Mouse (Mus musculus): ENCODE data around the gene Fmo4. TPM values are rescaled to one million over a fixed set of nuclear protein-coding genes. Genes with fewer than 3 reads are reported as not detected.

Gene Fmo4
- not detected in 2 replicates for total RNA-seq (2015; ENCODE audit: low replicate concordance)
- total RNA-seq (2017; ENCODE audit: low replicate concordance), result not detected in 2 replicates

- ATAC-seq (replicated peaks; ENCODE audit: low FRiP score, poor library complexity, severe bottlenecking), result no peak
These were observed at the start of gene Fmo4 for GRCm38 (mm10) chr1:162813836-162814156. TSS of gene Fmo4 (minus strand) at chr1:162813972.

DNA sequence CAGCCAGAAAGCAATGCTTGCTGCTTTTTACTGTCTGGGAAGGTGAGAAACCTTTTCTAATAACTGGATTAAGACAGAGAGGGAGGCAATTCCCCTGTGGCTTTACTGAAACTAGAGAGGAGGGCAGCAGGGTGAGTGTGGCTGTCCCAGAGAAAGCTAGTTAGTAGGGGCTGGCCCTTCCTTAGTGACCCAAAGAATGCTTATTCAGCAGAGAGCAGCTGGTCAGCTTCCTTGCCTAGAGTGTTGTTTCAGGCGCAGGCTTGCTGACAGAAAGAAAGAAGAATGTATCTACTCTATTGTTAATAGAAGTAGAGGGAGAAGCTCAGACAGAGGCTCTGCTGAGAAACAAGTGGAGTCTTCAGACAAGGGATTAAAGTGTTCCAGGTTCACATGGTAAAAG is 48.6 kb upstream of the Fmo4 start:
- ATAC-seq (replicated peaks; ENCODE audit: low FRiP score, poor library complexity, severe bottlenecking), result no peak

DNA sequence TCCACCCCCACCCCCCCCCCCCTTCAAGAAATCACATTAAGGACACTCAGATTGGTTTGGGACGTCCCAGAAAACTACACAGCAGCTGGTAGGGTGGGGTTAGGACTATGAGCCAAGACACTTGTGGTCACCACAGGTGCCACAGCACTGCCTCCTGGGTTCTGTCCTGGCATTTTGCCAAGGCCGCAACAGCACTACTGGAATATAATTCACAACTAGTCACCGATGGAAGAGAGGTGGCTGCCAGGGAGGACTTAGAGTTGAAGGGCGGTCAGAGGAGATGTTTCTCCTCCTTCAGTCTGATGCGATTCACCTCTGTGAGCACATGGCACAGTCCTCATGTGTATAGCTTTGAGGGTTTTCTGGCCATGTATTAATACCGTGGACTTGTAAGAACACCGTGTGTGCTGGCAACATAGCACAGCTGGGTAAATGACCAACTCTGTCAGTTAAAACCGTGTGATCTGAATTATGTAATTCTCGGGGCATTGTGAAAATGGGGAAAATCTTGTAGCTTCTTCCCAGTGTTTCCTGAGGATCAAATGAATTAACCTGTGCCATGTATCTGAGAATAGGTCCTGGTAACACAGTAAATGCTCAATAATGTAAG is 46.3 kb upstream of the Fmo4 start:
- ATAC-seq (replicated peaks; ENCODE audit: low FRiP score, poor library complexity, severe bottlenecking), result no peak

DNA sequence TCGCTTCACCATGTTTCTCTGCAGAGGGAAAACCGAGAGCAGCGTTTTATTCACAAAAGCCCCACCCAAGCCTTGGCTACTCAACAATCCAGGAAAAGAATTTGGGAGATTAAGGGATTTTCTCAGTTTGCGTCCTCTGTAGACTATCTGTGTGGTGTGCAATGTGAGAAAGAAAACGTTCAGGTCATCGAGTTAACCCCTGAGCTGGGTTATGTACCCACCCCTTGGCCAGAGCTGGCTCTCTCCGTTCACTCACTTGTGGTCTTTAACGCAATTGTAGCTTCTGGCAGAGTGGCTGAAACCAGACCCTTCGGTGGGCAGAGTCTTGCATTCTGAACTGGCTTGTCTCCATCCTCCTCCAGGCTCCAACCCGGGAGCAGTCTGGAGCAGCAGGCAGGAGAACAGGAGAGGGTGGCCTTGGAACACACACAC is 45.8 kb upstream of the Fmo4 start:
- ATAC-seq (replicated peaks; ENCODE audit: low FRiP score, poor library complexity, severe bottlenecking), result no peak

DNA sequence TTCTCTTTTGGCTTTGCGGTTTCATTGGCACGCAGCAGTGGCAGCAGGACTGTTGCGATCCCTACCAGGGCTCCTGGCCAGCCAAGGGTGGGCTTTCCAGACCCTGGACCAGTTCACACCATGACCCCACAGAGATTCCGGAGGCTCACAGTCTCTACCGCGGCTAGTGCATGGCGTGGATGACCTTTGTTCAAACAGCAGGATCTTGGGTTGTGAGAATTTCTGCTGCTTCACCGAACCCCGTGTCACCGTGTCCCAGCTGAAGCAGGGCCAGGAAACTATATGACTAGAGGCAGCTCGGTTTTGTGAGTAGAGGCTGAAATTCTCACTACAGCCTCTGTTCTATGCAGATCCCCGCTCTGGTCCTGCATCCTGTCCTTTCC is 45.0 kb upstream of the Fmo4 start:
- ATAC-seq (replicated peaks; ENCODE audit: low FRiP score, poor library complexity, severe bottlenecking), result no peak

GRCm38 (mm10) chr1:162857766-162858747 is 44.3 kb upstream of the Fmo4 start:
- ATAC-seq (replicated peaks; ENCODE audit: low FRiP score, poor library complexity, severe bottlenecking), result no peak

- no peak for ATAC-seq (replicated peaks; ENCODE audit: low FRiP score, poor library complexity, severe bottlenecking)
These were observed 40.2 kb upstream of the Fmo4 start for GRCm38 (mm10) chr1:162853812-162854482.

GRCm38 (mm10) chr1:162847554-162847953 is 33.8 kb upstream of the Fmo4 start:
- no peak for ATAC-seq (replicated peaks; ENCODE audit: low FRiP score, poor library complexity, severe bottlenecking)

- ATAC-seq (replicated peaks; ENCODE audit: low FRiP score, poor library complexity, severe bottlenecking), result no peak
These were observed 26.4 kb upstream of the Fmo4 start for GRCm38 (mm10) chr1:162840211-162840610.

GRCm38 (mm10) chr1:162838976-162839375 is 25.2 kb upstream of the Fmo4 start:
- no peak for ATAC-seq (replicated peaks; ENCODE audit: low FRiP score, poor library complexity, severe bottlenecking)

DNA sequence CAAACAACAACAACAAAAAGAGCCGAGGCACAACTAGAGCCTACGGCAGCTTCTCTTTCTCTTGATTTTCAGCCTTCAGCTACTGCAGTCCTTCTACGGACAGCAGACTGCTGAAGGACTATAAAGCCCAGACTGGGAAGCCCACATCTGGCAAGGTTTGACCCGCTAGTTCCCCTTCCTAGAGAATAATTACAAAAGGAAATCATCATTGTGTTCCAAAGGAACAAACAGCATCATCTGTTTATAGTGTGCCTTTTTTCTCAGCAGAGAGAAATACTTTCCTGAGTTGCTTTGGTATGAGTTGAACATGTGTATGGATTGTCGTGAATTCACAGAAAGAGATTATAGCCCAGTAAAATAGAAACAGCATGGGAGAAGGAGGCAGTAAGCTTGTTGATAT is 20.6 kb upstream of the Fmo4 start:
- no peak for ATAC-seq (replicated peaks; ENCODE audit: low FRiP score, poor library complexity, severe bottlenecking)

DNA sequence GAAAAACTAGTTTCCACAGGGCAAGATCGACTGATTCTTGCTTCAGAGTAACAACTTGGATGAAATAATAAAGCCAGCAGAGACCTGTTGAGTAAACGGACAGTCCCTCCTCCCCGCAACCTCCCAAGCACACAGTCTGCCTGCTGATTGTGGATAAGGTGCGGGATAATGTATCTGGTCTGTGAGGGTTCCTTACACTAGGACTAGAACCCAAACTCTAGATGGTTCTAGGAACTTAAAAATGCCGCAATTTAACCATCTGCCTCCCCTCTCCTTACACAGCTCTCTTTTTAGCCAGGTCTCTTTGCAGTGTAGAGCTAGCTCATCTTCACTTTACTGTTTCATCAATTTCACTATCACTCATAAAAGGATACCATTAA is 18.8 kb upstream of the Fmo4 start:
- ATAC-seq (replicated peaks; ENCODE audit: low FRiP score, poor library complexity, severe bottlenecking), result no peak

DNA sequence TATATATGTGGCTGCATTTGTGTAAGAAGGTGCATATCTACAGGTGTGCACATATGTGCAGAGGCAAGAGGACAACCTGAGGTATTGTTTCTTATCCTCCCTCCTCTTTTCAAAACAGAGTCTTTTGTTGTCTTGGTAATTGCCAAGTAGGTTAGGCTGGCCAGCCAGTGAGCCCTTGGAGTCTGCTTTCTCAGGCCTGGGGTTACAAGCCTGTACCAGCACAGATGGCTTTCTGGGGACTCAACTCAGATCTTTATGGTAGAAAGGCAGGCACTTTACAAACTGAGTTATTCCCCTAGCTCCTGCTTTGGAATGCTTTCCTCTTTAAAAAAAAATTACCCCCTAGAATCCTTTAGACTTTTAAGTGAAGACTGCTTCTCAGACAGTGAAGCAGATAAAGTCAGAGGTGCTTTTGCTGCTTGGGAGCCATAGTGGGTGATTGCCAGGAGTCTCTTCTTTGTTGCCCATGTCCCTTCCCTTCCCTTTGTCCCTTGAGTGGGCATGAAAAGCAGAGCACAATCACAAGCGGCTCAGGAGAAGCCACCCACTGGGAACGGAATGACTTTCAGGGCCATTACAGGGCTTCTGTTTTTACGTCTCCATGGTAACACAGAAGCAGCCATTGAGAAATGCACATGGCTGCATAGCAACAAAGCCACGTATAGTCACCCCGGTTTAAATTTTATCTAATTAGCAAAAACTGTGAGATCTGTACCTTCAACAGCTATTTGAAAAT is 18.2 kb upstream of the Fmo4 start:
- no peak for ATAC-seq (replicated peaks; ENCODE audit: low FRiP score, poor library complexity, severe bottlenecking)

GRCm38 (mm10) chr1:162819280-162819679 is 5.5 kb upstream of the Fmo4 start:
- ATAC-seq (replicated peaks; ENCODE audit: low FRiP score, poor library complexity, severe bottlenecking), result no peak

- no peak for ATAC-seq (replicated peaks; ENCODE audit: low FRiP score, poor library complexity, severe bottlenecking)
These were observed 1.8 kb upstream of the Fmo4 start for GRCm38 (mm10) chr1:162815381-162816127.

- ATAC-seq (replicated peaks; ENCODE audit: low FRiP score, poor library complexity, severe bottlenecking), result no peak
These were observed 1.2 kb upstream of the Fmo4 start for GRCm38 (mm10) chr1:162814932-162815331.

DNA sequence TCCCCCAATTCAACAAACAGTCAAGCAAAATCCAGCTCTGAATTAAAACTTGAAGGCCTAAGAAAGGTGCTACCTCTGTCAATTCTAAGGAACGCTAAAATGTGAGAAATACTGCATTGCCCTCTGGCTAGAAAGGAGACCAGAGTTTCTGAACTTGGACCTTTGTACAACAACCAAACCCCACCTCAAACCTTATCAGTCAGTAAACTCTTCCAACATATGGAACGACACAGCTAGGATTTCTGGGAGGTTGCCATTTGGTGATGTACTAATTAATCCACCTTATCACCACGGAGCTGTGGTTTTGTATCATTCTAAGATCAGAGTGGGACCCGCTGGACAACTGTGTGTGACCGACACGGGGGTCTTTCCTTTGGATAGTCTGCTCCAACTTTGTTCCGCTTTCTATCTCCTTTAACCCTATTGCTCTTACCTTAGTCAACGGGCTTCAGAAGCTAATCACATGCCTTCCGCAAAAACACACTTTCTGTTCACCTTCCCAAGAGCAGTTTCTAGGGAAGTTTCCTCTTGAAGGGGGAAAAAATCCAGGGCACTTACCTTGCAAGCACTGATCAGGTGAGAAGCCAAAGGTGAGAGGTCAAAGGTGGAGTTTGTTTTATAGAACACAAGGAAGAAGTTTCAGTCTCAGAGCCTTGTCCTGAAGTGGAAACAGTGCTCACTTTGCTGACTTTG is 483 bp downstream of the Fmo4 start:
- ATAC-seq (replicated peaks; ENCODE audit: low FRiP score, poor library complexity, severe bottlenecking), result no peak

DNA sequence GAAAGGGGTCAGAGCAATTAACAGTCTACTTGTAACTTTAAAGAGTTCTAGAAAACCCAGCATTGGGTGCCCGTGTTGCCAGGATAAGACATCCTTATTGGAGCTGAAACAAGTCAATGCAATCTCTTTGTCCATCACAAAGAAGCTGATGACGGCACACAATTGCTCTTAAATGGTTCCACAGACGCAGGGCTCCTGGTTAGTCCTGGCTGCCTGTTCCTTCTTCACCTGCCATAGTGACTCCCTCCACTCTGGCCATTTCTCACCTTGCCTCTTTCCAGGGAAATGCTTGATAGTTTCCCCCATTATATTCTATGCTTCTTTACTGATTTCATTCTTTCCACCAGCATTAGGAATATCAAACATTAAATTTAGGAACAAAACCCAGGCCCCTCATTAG is 5.2 kb downstream of the Fmo4 start:
- ATAC-seq (replicated peaks; ENCODE audit: low FRiP score, poor library complexity, severe bottlenecking), result no peak

- no peak for ATAC-seq (replicated peaks; ENCODE audit: low FRiP score, poor library complexity, severe bottlenecking)
These were observed 6.3 kb downstream of the Fmo4 start for GRCm38 (mm10) chr1:162807441-162807840.
